Mouse (Mus musculus) ES-Bruce4 (cell line): ENCODE results near the gene Gm10198.

Experiments used
- CTCF ChIP-seq: IDR thresholded peaks from one replicate; pipeline ENCODE4 v1.8.1; 2011; ENCODE audit warnings: low read depth, low read length
- EP300 ChIP-seq: IDR thresholded peaks from 2 replicates; pipeline ENCODE4 v1.6.1; 2011; ENCODE audit warnings: low read depth, low read length; ENCODE audit not compliant: insufficient read depth
- POLR2A ChIP-seq: IDR thresholded peaks from one replicate; pipeline ENCODE4 v1.8.1; 2011; ENCODE audit warnings: low read length; ENCODE audit not compliant: insufficient read depth

- TF ChIP-seq POLR2A = no peak
- TF ChIP-seq EP300 = no peak
- no peak for TF ChIP-seq CTCF
Observed at GRCm38 (mm10) chr13:111545286-111545685, 47.3 kb upstream of the Gm10198 start.
